Mouse (Mus musculus) T-helper 1 cell (primary cell): Measurements from ENCODE around the gene Rad23a.

Experiments
- in situ Hi-C: fragments of 300-600 bp; cut with MboI, MseI; formaldehyde crosslinking; loops from one replicate; pipeline ENCODE4 v1.15.1; 2025; ENCODE audit warnings: high pct_unique_total_duplicates

Rad23a gene

GRCm38 (mm10) chr8:84788896-84789295 is 51.6 kb downstream of the Rad23a start:
- in situ Hi-C loops = no loop called here

- in situ Hi-C loops = no loop called here
Measured at GRCm38 (mm10) chr8:84787523-84788302, 52.8 kb downstream of the Rad23a start.

GRCm38 (mm10) chr8:84786801-84787467 is 53.5 kb downstream of the Rad23a start:
- in situ Hi-C loops = no loop called here

- in situ Hi-C loops = no loop called here
Measured at GRCm38 (mm10) chr8:84785756-84786677, 54.4 kb downstream of the Rad23a start.

GRCm38 (mm10) chr8:84785506-84785755 is 55.0 kb downstream of the Rad23a start:
- in situ Hi-C loops = no loop called here

- in situ Hi-C loops = no loop called here
Measured at GRCm38 (mm10) chr8:84784681-84785505, 55.6 kb downstream of the Rad23a start.
